Mouse (Mus musculus): Measurements from ENCODE around the gene Mtmr12. TPM values are rescaled to one million over a fixed set of nuclear protein-coding genes. Genes with fewer than 3 reads are reported as not detected.
"Not testable (repeated sequence)": the region's sequence is repeated elsewhere in the genome, so short reads cannot be mapped to it uniquely, and the experiment has no call there.

The Mtmr12 gene
- 1 to 10 TPM; 8.8 to 9.2 TPM for total RNA-seq (2021)
- 7.4 and 9.7 TPM in 2 replicates for polyA plus RNA-seq (2012; rRNA removed)
- long read RNA-seq, full-length matches to known transcripts, result 4 of 6 reads
- long read RNA-seq, partial matches to known transcripts, result 0 of 6 reads
- long read RNA-seq, other reads (novel, unspliced or antisense), result 2 of 6 reads

GRCm38 (mm10) chr15:12204319-12205159 is at the start of gene Mtmr12:
TSS of gene Mtmr12 (plus strand) at chr15:12205028.
- Histone ChIP-seq H3K79me2 (replicated peaks; ENCODE audit: control insufficient read depth, insufficient read depth, low read length) (peaks cover 6% of the 10 kb centered on the region), H3K27ac (peak within 1 kb of the TSS; percentile 95), H3K4me3 (peak within 1 kb of the TSS; percentile 84), H3K9ac (ENCODE audit: low read depth, low read length) (peak within 1 kb of the TSS; percentile 94), H3K27me3 (ENCODE audit: control insufficient read depth, insufficient read depth, low read length) (no peaks in the 10 kb centered on the region), H3K4me1 (ENCODE audit: control insufficient read depth, insufficient read depth, low read length) (peaks cover 12% of the 10 kb centered on the region), H3K36me3 (ENCODE audit: control insufficient read depth, insufficient read depth, low read length) (no peaks in the 10 kb centered on the region; the same call in 1 of the 2 replicates)
- 0 out of 2 replicates have a peak, but pooled peaks have one; percentile 57 for TF ChIP-seq EP300 (IDR thresholded peaks at IDR 0.05; ENCODE audit: insufficient read depth, low read depth, low read length)
- peak; percentile 53 for TF ChIP-seq POLR2A (IDR thresholded peaks at IDR 0.05; ENCODE audit: insufficient read depth, low read depth, low read length)
- TF ChIP-seq CTCF (IDR thresholded peaks at IDR 0.05), result peak; percentile 44
- intact Hi-C loops (cut with DNase I), result loop anchor here (1.0 to 10.0 kb wide), 5 partner anchors 39 to 620 kb away; partner anchors contain the start of genes 6030458C11Rik and Drosha
- DNase-seq, result peak; percentile 100
- 1% methylated on average over 52 of the region's 58 CpGs for WGBS

- H3K27ac ChIP-seq, result no peak overlapping the region
- H3K27me3 ChIP-seq (ENCODE audit: control insufficient read depth, insufficient read depth, low read length), result no peaks in the 10 kb centered on the region
- H3K4me3 ChIP-seq, result no peak overlapping the region
- H3K4me1 ChIP-seq (ENCODE audit: control insufficient read depth, insufficient read depth, low read length), result no peaks in the 10 kb centered on the region; the same call in 1 of the 2 replicates
- 88% methylated on average over 5 of the region's 5 CpGs for WGBS
- H3K79me2 ChIP-seq (replicated peaks; ENCODE audit: control insufficient read depth, insufficient read depth, low read length), result no peaks in the 10 kb centered on the region
- H3K9ac ChIP-seq (ENCODE audit: low read depth, low read length), result no peak overlapping the region
- intact Hi-C loops (cut with DNase I), result no loop called here
- no peak for DNase-seq
- peaks cover 2% of the 10 kb centered on the region; the same call in 1 of the 2 replicates for H3K36me3 ChIP-seq (ENCODE audit: control insufficient read depth, insufficient read depth, low read length)
- no peak for TF ChIP-seq POLR2A (IDR thresholded peaks at IDR 0.05; ENCODE audit: insufficient read depth, low read depth, low read length)
- no peak for TF ChIP-seq CTCF (IDR thresholded peaks at IDR 0.05)
- no peak for TF ChIP-seq EP300 (IDR thresholded peaks at IDR 0.05; ENCODE audit: insufficient read depth, low read depth, low read length)
These were observed 26.7 kb upstream of the Mtmr12 start for GRCm38 (mm10) chr15:12178126-12178525.

GRCm38 (mm10) chr15:12181181-12181805 is 23.5 kb upstream of the Mtmr12 start:
- H3K27ac ChIP-seq; H3K4me3 ChIP-seq; intact Hi-C loops (cut with DNase I); H3K4me1 ChIP-seq (ENCODE audit: control insufficient read depth, insufficient read depth, low read length); H3K9ac ChIP-seq (ENCODE audit: low read depth, low read length); H3K27me3 ChIP-seq (ENCODE audit: control insufficient read depth, insufficient read depth, low read length); H3K79me2 ChIP-seq (replicated peaks; ENCODE audit: control insufficient read depth, insufficient read depth, low read length); DNase-seq; H3K36me3 ChIP-seq (ENCODE audit: control insufficient read depth, insufficient read depth, low read length): not testable (repeated sequence)
- 66% methylated on average over 13 of the region's 13 CpGs for WGBS

GRCm38 (mm10) chr15:12193880-12194816 is 10.7 kb upstream of the Mtmr12 start:
- Histone ChIP-seq H3K79me2 (replicated peaks; ENCODE audit: control insufficient read depth, insufficient read depth, low read length) (no peaks in the 10 kb centered on the region), H3K27ac (no peak overlapping the region), H3K27me3 (ENCODE audit: control insufficient read depth, insufficient read depth, low read length) (no peaks in the 10 kb centered on the region), H3K36me3 (ENCODE audit: control insufficient read depth, insufficient read depth, low read length) (no peaks in the 10 kb centered on the region), H3K9ac (ENCODE audit: low read depth, low read length) (no peak overlapping the region), H3K4me3 (no peak overlapping the region; the same call in 1 of the 2 replicates), H3K4me1 (ENCODE audit: control insufficient read depth, insufficient read depth, low read length) (peaks cover 9% of the 10 kb centered on the region)
- DNase-seq, result no peak
- 24% methylated on average over 25 of the region's 25 CpGs for WGBS
- intact Hi-C loops (cut with DNase I), result no loop called here
- no peak for TF ChIP-seq POLR2A (IDR thresholded peaks at IDR 0.05; ENCODE audit: insufficient read depth, low read depth, low read length)
- no peak for TF ChIP-seq CTCF (IDR thresholded peaks at IDR 0.05)
- no peak for TF ChIP-seq EP300 (IDR thresholded peaks at IDR 0.05; ENCODE audit: insufficient read depth, low read depth, low read length)
